Mouse (Mus musculus) embryonic facial prominence, embryonic 14.5 days (tissue): ENCODE results near the gene Ppfibp1. TPM values are rescaled to one million over a fixed set of nuclear protein-coding genes. Genes with fewer than 3 reads are reported as not detected.

Experiments
- ATAC-seq: fragments of 200-750 bp; cut with Nextera tagmentation; 2 replicates; pipeline ENCODE4 v1.8.0; 2017; ENCODE audit warnings: low read depth, moderate number of reproducible peaks, moderate TSS enrichment
- DNase-seq: peaks from one replicate; pipeline ENCODE4 v3.0.0-alpha.2; 2015; ENCODE audit warnings: low spot score
- H3K27ac ChIP-seq: fragments of 300-500 bp; sonication (generic); replicated peaks from 2 replicates; pipeline ENCODE4 v1.5.1; 2014; ENCODE audit warnings: low read depth, mild to moderate bottlenecking, low read length, moderate library complexity
- H3K27me3 ChIP-seq: fragments of 300-500 bp; sonication (generic); replicated peaks from 2 replicates; pipeline ENCODE4 v1.6.1; 2014; ENCODE audit warnings: low read length; ENCODE audit not compliant: control insufficient read depth, insufficient read depth
- H3K36me3 ChIP-seq: fragments of 300-500 bp; sonication (generic); 2 replicates; pipeline ENCODE4 v1.6.1; 2014; ENCODE audit warnings: low read length, mixed read lengths; ENCODE audit not compliant: control insufficient read depth, insufficient read depth
- H3K4me1 ChIP-seq: fragments of 300-500 bp; sonication (generic); 2 replicates; pipeline ENCODE4 v1.6.1; 2014; ENCODE audit warnings: antibody characterized with exemption, low read length; ENCODE audit not compliant: control insufficient read depth, insufficient read depth
- H3K4me2 ChIP-seq: fragments of 300-500 bp; sonication (generic); 2 replicates; pipeline ENCODE4 v1.6.1; 2014; ENCODE audit warnings: low read depth, mild to moderate bottlenecking, low read length, moderate library complexity, mixed read lengths
- H3K4me3 ChIP-seq: fragments of 300-500 bp; sonication (generic); 2 replicates; pipeline ENCODE4 v1.5.1; 2014; ENCODE audit warnings: low read depth, mild to moderate bottlenecking, low read length
- H3K9ac ChIP-seq: fragments of 300-500 bp; sonication (generic); 2 replicates; pipeline ENCODE4 v1.6.1; 2014; ENCODE audit warnings: low read depth, mild to moderate bottlenecking, low read length, moderate library complexity, mixed read lengths
- H3K9me3 ChIP-seq: fragments of 300-500 bp; sonication (generic); 2 replicates; pipeline ENCODE4 v1.6.1; 2016; ENCODE audit warnings: low read length; ENCODE audit not compliant: control insufficient read depth
- WGBS: fragments of 180-500 bp; shearing (Covaris S2); extraction: QIAGEN DNeasy Blood & Tissue Kit; methylation state at CpG from one replicate; pipeline ENCODE4 v1.1.7; 2014; 5-methylcytosine and 5-hydroxymethylcytosine counted together
- polyA plus RNA-seq: library from polyadenylated mRNA; unstranded; fragments of >200 nt; fragmentation: Nextera tagmentation; extraction: Ambion mirVana; gene quantifications from 2 replicates; pipeline ENCODE4 v1.2.1, GENCODE M21; 2014

The Ppfibp1 gene
- polyA plus RNA-seq, 1 experiment from 2014 or later: 55.5 TPM

GRCm38 (mm10) chr6:146913489-146914198 lies 25.4 kb downstream of the Ppfibp1 start:
- ATAC-seq (0 out of 2 replicates have a peak, but pooled peaks have one; percentile 19), DNase-seq (no peak)
- Histone ChIP-seq H3K27ac (peak overlapping the region; percentile 65), H3K4me1 (peaks cover 19% of the 10 kb centered on the region), H3K4me2 (no peak overlapping the region), H3K27me3 (no peaks in the 10 kb centered on the region), H3K9ac (no peak overlapping the region), H3K4me3 (no peak overlapping the region), H3K9me3 (no peaks in the 10 kb centered on the region), H3K36me3 (no peaks in the 10 kb centered on the region)
- WGBS: 22% methylated on average over 4 of the region's 4 CpGs

GRCm38 (mm10) chr6:146915808-146916207 lies 27.5 kb downstream of the Ppfibp1 start:
- no peaks in the 10 kb centered on the region for H3K27me3 ChIP-seq
- H3K36me3 ChIP-seq: no peaks in the 10 kb centered on the region
- no peak overlapping the region for H3K4me3 ChIP-seq
- no peak for DNase-seq
- H3K4me2 ChIP-seq: no peak overlapping the region
- ATAC-seq: no peak; the same call in 1 of the 2 replicates
- peaks cover 19% of the 10 kb centered on the region for H3K4me1 ChIP-seq
- no peak overlapping the region for H3K9ac ChIP-seq
- H3K9me3 ChIP-seq: no peaks in the 10 kb centered on the region
- no peak overlapping the region for H3K27ac ChIP-seq
- WGBS: 77% methylated on average over 1 of the region's 1 CpGs

GRCm38 (mm10) chr6:146917396-146917795 lies 29.1 kb downstream of the Ppfibp1 start:
- H3K36me3 ChIP-seq: no peaks in the 10 kb centered on the region
- DNase-seq (no peak), ATAC-seq (no peak)
- H3K27ac ChIP-seq: no peak overlapping the region
- no peak overlapping the region for H3K4me3 ChIP-seq
- H3K27me3 ChIP-seq: no peaks in the 10 kb centered on the region
- WGBS: 74% methylated on average over 3 of the region's 3 CpGs
- peaks cover 18% of the 10 kb centered on the region for H3K4me1 ChIP-seq
- H3K4me2 ChIP-seq: no peak overlapping the region
- no peak overlapping the region for H3K9ac ChIP-seq
- no peaks in the 10 kb centered on the region for H3K9me3 ChIP-seq

- no peak for ATAC-seq
These were observed 30.1 kb downstream of the Ppfibp1 start for GRCm38 (mm10) chr6:146918341-146918740.

GRCm38 (mm10) chr6:146926415-146926980 lies 38.2 kb downstream of the Ppfibp1 start:
- no peak for DNase-seq
- Histone ChIP-seq H3K27me3 (no peaks in the 10 kb centered on the region), H3K4me1 (peaks cover 21% of the 10 kb centered on the region), H3K4me2 (no peak overlapping the region), H3K9ac (no peak overlapping the region), H3K4me3 (no peak overlapping the region), H3K27ac (no peak overlapping the region), H3K9me3 (no peaks in the 10 kb centered on the region), H3K36me3 (no peaks in the 10 kb centered on the region)
- 55% methylated on average over 5 of the region's 5 CpGs for WGBS
- no peak for ATAC-seq

More at GRCm38 (mm10) chr6:146918341-146918740, 30.1 kb downstream of the Ppfibp1 start:
- H3K4me3 ChIP-seq: no peak overlapping the region
- DNase-seq: no peak
- H3K4me1 ChIP-seq: peaks cover 8% of the 10 kb centered on the region
- no peak overlapping the region for H3K4me2 ChIP-seq
- no peaks in the 10 kb centered on the region for H3K27me3 ChIP-seq
- H3K36me3 ChIP-seq: no peaks in the 10 kb centered on the region
- no peak overlapping the region for H3K9ac ChIP-seq
- H3K27ac ChIP-seq: no peak overlapping the region
- 91% methylated on average over 6 of the region's 6 CpGs for WGBS
- H3K9me3 ChIP-seq: no peaks in the 10 kb centered on the region

- peaks cover 28% of the 10 kb centered on the region for H3K4me1 ChIP-seq
- no peak overlapping the region for H3K4me2 ChIP-seq
- no peaks in the 10 kb centered on the region for H3K27me3 ChIP-seq
- H3K9me3 ChIP-seq: no peaks in the 10 kb centered on the region
- H3K4me3 ChIP-seq: no peak overlapping the region
- WGBS: 28% methylated on average over 3 of the region's 3 CpGs
- H3K36me3 ChIP-seq: no peaks in the 10 kb centered on the region
- DNase-seq (no peak), ATAC-seq (no peak)
- H3K9ac ChIP-seq: no peak overlapping the region
- no peak overlapping the region for H3K27ac ChIP-seq
These were observed 39.8 kb downstream of the Ppfibp1 start for GRCm38 (mm10) chr6:146928108-146928507.

- ATAC-seq (0 out of 2 replicates have a peak, but pooled peaks have one; percentile 30), DNase-seq (no peak)
- Histone ChIP-seq H3K27me3 (no peaks in the 10 kb centered on the region), H3K27ac (no peak overlapping the region), H3K4me3 (no peak overlapping the region), H3K9ac (no peak overlapping the region), H3K4me1 (peaks cover 31% of the 10 kb centered on the region), H3K4me2 (no peak overlapping the region), H3K36me3 (no peaks in the 10 kb centered on the region), H3K9me3 (no peaks in the 10 kb centered on the region)
- 64% methylated on average over 2 of the region's 2 CpGs for WGBS
These were observed 40.7 kb downstream of the Ppfibp1 start for GRCm38 (mm10) chr6:146929031-146929430.

GRCm38 (mm10) chr6:146933123-146933522 lies 44.8 kb downstream of the Ppfibp1 start:
- DNase-seq (peak; percentile 49), ATAC-seq (no peak)
- no peak overlapping the region for H3K9ac ChIP-seq
- H3K4me2 ChIP-seq: no peak overlapping the region
- no peaks in the 10 kb centered on the region for H3K27me3 ChIP-seq
- 25% methylated on average over 6 of the region's 6 CpGs for WGBS
- H3K9me3 ChIP-seq: no peaks in the 10 kb centered on the region
- H3K4me1 ChIP-seq: peaks cover 15% of the 10 kb centered on the region
- 0 out of 2 replicates have a peak overlapping the region, but pooled peaks have one; percentile 39 for H3K27ac ChIP-seq
- H3K36me3 ChIP-seq: no peaks in the 10 kb centered on the region
- no peak overlapping the region for H3K4me3 ChIP-seq
